Mouse (Mus musculus): ENCODE data around the gene Cmtm7.

DNA sequence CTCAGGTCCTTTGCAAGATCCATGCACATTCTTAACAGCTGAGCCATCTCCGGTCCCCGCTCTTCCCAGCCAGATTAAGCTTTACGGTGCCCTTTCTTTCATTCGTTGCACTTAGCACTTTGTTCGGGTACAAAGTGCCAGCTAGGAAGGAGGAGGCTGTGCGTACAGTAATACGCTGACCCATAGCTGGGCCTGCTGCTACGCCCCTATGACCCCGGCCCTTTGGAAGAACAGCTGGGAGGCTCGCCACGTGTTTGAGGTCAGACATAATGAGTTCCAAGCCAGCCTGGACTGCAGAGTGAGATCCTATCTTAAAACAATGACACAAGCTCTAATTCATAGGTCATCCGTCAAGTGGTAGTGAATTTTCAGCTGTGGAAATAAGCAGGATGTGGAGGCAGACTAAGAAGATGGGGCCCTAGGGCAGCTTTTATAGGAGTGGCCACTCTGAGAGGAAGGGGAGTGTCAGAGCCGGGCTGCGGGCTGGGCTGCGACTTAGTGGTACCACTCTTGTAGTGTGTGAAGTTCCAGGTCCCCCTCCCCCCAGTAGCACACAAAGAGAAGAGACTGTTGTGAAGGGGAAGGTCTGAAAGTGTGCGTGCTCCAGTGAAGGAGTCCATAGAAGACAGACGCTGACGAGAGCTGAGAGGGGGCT is 64.9 kb downstream of the Cmtm7 start:
- TF ChIP-seq POLR2A (IDR thresholded peaks at IDR 0.05; ENCODE audit: insufficient read depth, low read length): no peak
- no peak for TF ChIP-seq CTCF (IDR thresholded peaks at IDR 0.05; ENCODE audit: low read depth, low read length)
- TF ChIP-seq EP300 (IDR thresholded peaks at IDR 0.05; ENCODE audit: insufficient read depth, low read depth, low read length): no peak

All from ES-Bruce4 (cell line).